Mouse (Mus musculus) CH12.LX (cell line): ENCODE measurements around the gene Htra1. TPM values are rescaled to one million over a fixed set of nuclear protein-coding genes. Genes with fewer than 3 reads are reported as not detected.

Experiments used
- DNase-seq: peaks from one replicate; pipeline ENCODE4 v3.0.0-alpha.2; 2013; ENCODE audit errors: extremely low read depth
- H3K27ac ChIP-seq: 2 replicates; pipeline ENCODE4 v1.5.1; 2012; ENCODE audit warnings: low read depth, mild to moderate bottlenecking, control low read depth, moderate library complexity; ENCODE audit not compliant: insufficient read depth
- H3K27me3 ChIP-seq: replicated peaks from 2 replicates; pipeline ENCODE3; 2012; ENCODE audit warnings: inconsistent platforms
- H3K36me3 ChIP-seq, 2 experiments: replicated peaks in 1 of 2; 2 replicates each; pipeline versions ENCODE3 to v1.6.1; 2012; ENCODE audit warnings: inconsistent platforms in 1 of 2, low read length in 1 of 2, mild to moderate bottlenecking in 1 of 2, mixed read lengths in 1 of 2, moderate library complexity in 1 of 2; ENCODE audit not compliant: control insufficient read depth in 1 of 2, insufficient read depth in 1 of 2
- H3K4me1 ChIP-seq, 2 experiments: 2 replicates each; pipeline ENCODE4 v1.6.1; 2012; ENCODE audit warnings: inconsistent platforms in 1 of 2, moderate library complexity in 1 of 2; ENCODE audit not compliant: insufficient read depth in 2 of 2, control insufficient read depth in 1 of 2
- H3K4me2 ChIP-seq: 2 replicates; pipeline ENCODE4 v1.6.1; 2012; ENCODE audit warnings: low read depth, mild to moderate bottlenecking, control low read depth; ENCODE audit not compliant: poor library complexity, insufficient read depth, severe bottlenecking
- H3K4me3 ChIP-seq, 3 experiments: fragments of 150-350 bp in 1 of 3; sonication (generic) in 1 of 3; replicated peaks in 1 of 3; 2 replicates each; pipeline versions ENCODE3 to v1.5.1; 2011 to 2012; ENCODE audit warnings: low read depth in 2 of 3, low read length in 2 of 3, mild to moderate bottlenecking in 2 of 3, moderate library complexity in 2 of 3, control low read depth in 1 of 3, improper control_type of control experiment in 1 of 3, inconsistent platforms in 1 of 3, mixed read lengths in 1 of 3; ENCODE audit not compliant: poor library complexity in 1 of 3
- H3K79me2 ChIP-seq: replicated peaks from 2 replicates; pipeline ENCODE4 v1.6.1; 2012; ENCODE audit warnings: mild to moderate bottlenecking, moderate library complexity; ENCODE audit not compliant: control insufficient read depth, poor library complexity, insufficient read depth, severe bottlenecking; ENCODE audit errors: extremely low read depth
- H3K9ac ChIP-seq: 2 replicates; pipeline ENCODE4 v1.6.1; 2012; ENCODE audit warnings: low read depth, mild to moderate bottlenecking, control low read depth, moderate library complexity; ENCODE audit not compliant: insufficient read depth
- H3K9me3 ChIP-seq: replicated peaks from 2 replicates; pipeline ENCODE3; 2012; ENCODE audit warnings: low read length, inconsistent platforms, mixed read lengths
- BHLHE40 ChIP-seq: IDR thresholded peaks from 2 replicates; pipeline ENCODE4 v1.6.1; 2011; ENCODE audit warnings: mild to moderate bottlenecking, low read depth, low read length, improper control_type of control experiment
- CHD1 ChIP-seq: IDR thresholded peaks from 2 replicates; pipeline ENCODE4 v1.6.1; 2012; ENCODE audit warnings: low read depth, low read length, improper control_type of control experiment, inconsistent platforms
- CTCF ChIP-seq, 2 experiments: IDR thresholded peaks in 1 of 2; conservative IDR thresholded peaks in 1 of 2; 2 replicates each; pipeline ENCODE4 v1.5.1; 2011 to 2012; ENCODE audit warnings: low read depth in 2 of 2, low read length in 2 of 2, improper control_type of control experiment in 1 of 2, inconsistent platforms in 1 of 2, mild to moderate bottlenecking in 1 of 2, moderate library complexity in 1 of 2
- GABPA ChIP-seq: IDR thresholded peaks from 2 replicates; pipeline ENCODE4 v1.6.1; 2012; ENCODE audit warnings: low read depth, low read length, improper control_type of control experiment, inconsistent platforms; ENCODE audit not compliant: insufficient replicate concordance
- HCFC1 ChIP-seq: IDR thresholded peaks from 2 replicates; pipeline ENCODE4 v1.6.1; 2012; ENCODE audit warnings: low read depth, mild to moderate bottlenecking, inconsistent platforms, low read length, improper control_type of control experiment
- IRF4 ChIP-seq: IDR thresholded peaks from 2 replicates; pipeline ENCODE4 v1.6.1; 2014; ENCODE audit warnings: low read depth, mild to moderate bottlenecking, inconsistent platforms, low read length, improper control_type of control experiment
- JUN ChIP-seq: IDR thresholded peaks from 2 replicates; pipeline ENCODE4 v1.6.1; 2011; ENCODE audit warnings: low read depth, mild to moderate bottlenecking, low read length, improper control_type of control experiment, moderate library complexity; ENCODE audit not compliant: insufficient read depth
- JUND ChIP-seq: conservative IDR thresholded peaks from 2 replicates; pipeline ENCODE4 v1.6.1; 2011; ENCODE audit warnings: low read depth, low read length, improper control_type of control experiment
- KAT2A ChIP-seq: IDR thresholded peaks from 2 replicates; pipeline ENCODE4 v1.6.1; 2012; ENCODE audit warnings: low read length, improper control_type of control experiment, inconsistent platforms; ENCODE audit not compliant: insufficient replicate concordance
- MAX ChIP-seq: IDR thresholded peaks from 2 replicates; pipeline ENCODE4 v1.6.1; 2011; ENCODE audit warnings: low read length, improper control_type of control experiment
- MAZ ChIP-seq: IDR thresholded peaks from 2 replicates; pipeline ENCODE4 v1.6.1; 2012; ENCODE audit warnings: low read depth, mild to moderate bottlenecking, inconsistent platforms, low read length, improper control_type of control experiment, moderate library complexity
- MXI1 ChIP-seq: IDR thresholded peaks from 2 replicates; pipeline ENCODE4 v1.6.1; 2011; ENCODE audit warnings: mild to moderate bottlenecking, low read depth, low read length, improper control_type of control experiment
- NELFE ChIP-seq: IDR thresholded peaks from 2 replicates; pipeline ENCODE4 v1.6.1; 2011; ENCODE audit warnings: low read depth, low read length, improper control_type of control experiment
- PAX5 ChIP-seq: IDR thresholded peaks from 2 replicates; pipeline ENCODE4 v1.6.1; 2012; ENCODE audit warnings: low read length, inconsistent platforms, mixed read lengths
- POLR2A ChIP-seq: IDR thresholded peaks from 2 replicates; pipeline ENCODE4 v1.6.1; 2011; ENCODE audit warnings: low read depth, mild to moderate bottlenecking, improper control_type of control experiment, low read length
- POLR2AphosphoS2 ChIP-seq: IDR thresholded peaks from 2 replicates; pipeline ENCODE4 v1.6.1; 2011; ENCODE audit warnings: low read depth, low read length, improper control_type of control experiment
- RCOR1 ChIP-seq: conservative IDR thresholded peaks from 2 replicates; pipeline ENCODE4 v1.6.1; 2012; ENCODE audit warnings: low read depth, mild to moderate bottlenecking, inconsistent platforms, low read length, improper control_type of control experiment
- SIN3A ChIP-seq: IDR thresholded peaks from 2 replicates; pipeline ENCODE4 v1.6.1; 2012; ENCODE audit warnings: low read length, improper control_type of control experiment, inconsistent platforms
- SMC3 ChIP-seq: IDR thresholded peaks from 2 replicates; pipeline ENCODE4 v1.6.1; 2011; ENCODE audit warnings: low read depth, low read length, improper control_type of control experiment
- TBP ChIP-seq: conservative IDR thresholded peaks from 2 replicates; pipeline ENCODE4 v1.6.1; 2011; ENCODE audit warnings: low read depth, low read length, improper control_type of control experiment
- TCF12 ChIP-seq: IDR thresholded peaks from 2 replicates; pipeline ENCODE4 v1.6.1; 2014; ENCODE audit warnings: low read depth, mild to moderate bottlenecking, inconsistent platforms, low read length, improper control_type of control experiment
- UBTF ChIP-seq: IDR thresholded peaks from 2 replicates; pipeline ENCODE4 v1.6.1; 2012; ENCODE audit warnings: low read depth, mild to moderate bottlenecking, inconsistent platforms, low read length, improper control_type of control experiment, moderate library complexity
- USF1 ChIP-seq: IDR thresholded peaks from 2 replicates; pipeline ENCODE4 v1.6.1; 2014; ENCODE audit warnings: low read depth, mild to moderate bottlenecking, inconsistent platforms, low read length, improper control_type of control experiment
- ZMIZ1 ChIP-seq: IDR thresholded peaks from 2 replicates; pipeline ENCODE4 v1.6.1; 2012; ENCODE audit warnings: low read depth, mild to moderate bottlenecking, inconsistent platforms, low read length, improper control_type of control experiment
- ZNF384 ChIP-seq: IDR thresholded peaks from 2 replicates; pipeline ENCODE4 v1.6.1; 2012; ENCODE audit warnings: low read depth, low read length, improper control_type of control experiment, inconsistent platforms
- dilution Hi-C: fragments of 300-500 bp; cut with MboI; formaldehyde crosslinking; loops from 2 replicates; pipeline ENCODE4 v1.14.3; 2020; ENCODE audit warnings: low sequenced_read_pairs; ENCODE audit not compliant: extremely low pct_unique_long_range_greater_than_20kb, extremely low pct_ligation_motif_present
- in situ Hi-C: fragments of 300-500 bp; cut with MboI; formaldehyde crosslinking; loops from 3 replicates; pipeline ENCODE4 v1.14.3; 2019; ENCODE audit warnings: low sequenced_read_pairs, low pct_ligation_motif_present, low pct_unique_long_range_greater_than_20kb, mixed read lengths
- polyA plus RNA-seq: library from polyadenylated mRNA; unstranded; fragments of >175 nt; gene quantifications from 2 replicates; pipeline ENCODE4 v1.2.1, GENCODE M21; 2012; ENCODE audit warnings: low read depth; ENCODE audit not compliant: insufficient read length
- total RNA-seq, 2 experiments: library from RNA; depleted of rRNA; stranded (reverse); fragments of 300-350 nt in 1 of 2; fragments of >200 nt in 1 of 2; gene quantifications; 2 replicates each; pipeline ENCODE4 v1.2.3; 2012 to 2014

Gene Htra1
- total and polyA plus RNA-seq, 3 experiments: not detected

DNA sequence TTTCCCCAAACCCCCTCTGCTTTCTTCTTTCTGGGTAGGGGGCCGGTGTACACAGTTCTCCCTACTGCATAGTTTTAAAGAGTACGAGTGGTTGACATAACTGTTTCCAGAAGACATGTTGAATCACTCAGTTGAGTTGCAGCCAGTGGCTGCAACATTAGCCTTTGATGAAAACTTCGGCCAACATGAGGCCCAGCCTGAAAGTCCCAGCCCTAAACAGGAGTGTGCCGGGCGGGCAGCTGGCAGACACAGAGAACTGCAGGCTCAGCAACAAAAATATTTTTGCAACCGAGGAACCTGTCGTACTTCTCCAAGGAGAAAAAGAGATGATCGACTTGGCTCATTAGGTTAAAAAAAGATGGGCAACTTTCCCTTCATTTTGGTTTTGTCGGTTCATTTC, 36.9 kb downstream of the Htra1 start:
- H3K27me3 ChIP-seq: peaks cover 99% of the 10 kb centered on the region
- dilution Hi-C loops (no loop called here), in situ Hi-C loops (no loop called here)
- no peaks in the 10 kb centered on the region for H3K36me3 ChIP-seq
- peaks cover 4 to 13% of the 10 kb centered on the region in 2 experiments; a peak in 2 of 4 replicates for H3K4me1 ChIP-seq
- H3K4me3 ChIP-seq: no peak overlapping the region
- H3K79me2 ChIP-seq: no peaks in the 10 kb centered on the region
- no peak overlapping the region for H3K9ac ChIP-seq
- no peak overlapping the region for H3K4me2 ChIP-seq
- TF ChIP-seq SMC3 (no peak), PAX5 (no peak), KAT2A (no peak), RCOR1 (no peak), CTCF (conservative IDR thresholded peaks at IDR 0.05 in 1 of 2, IDR thresholded peaks at IDR 0.05 in 1 of 2; ENCODE audit: low read depth in 2 of 2, low read length in 2 of 2) (no peak), SIN3A (no peak), ZNF384 (no peak), MAX (no peak), UBTF (no peak), JUN (no peak), TCF12 (no peak), POLR2AphosphoS2 (no peak), MAZ (no peak), MXI1 (no peak), ZMIZ1 (no peak), NELFE (no peak)
- H3K27ac ChIP-seq: no peak overlapping the region
- H3K9me3 ChIP-seq: no peaks in the 10 kb centered on the region
- DNase-seq: no peak

GRCm38 (mm10) chr7:130976305-130976935, 40.5 kb downstream of the Htra1 start:
- Histone ChIP-seq H3K4me3 (no peak overlapping the region), H3K27me3 (peaks cover 98% of the 10 kb centered on the region), H3K9me3 (no peaks in the 10 kb centered on the region), H3K9ac (no peak overlapping the region), H3K27ac (no peak overlapping the region), H3K4me2 (no peak overlapping the region), H3K79me2 (no peaks in the 10 kb centered on the region), H3K36me3 (no peaks in the 10 kb centered on the region), H3K4me1 (peaks cover 7 to 15% of the 10 kb centered on the region in 2 experiments; a peak in 3 of 4 replicates)
- in situ Hi-C loops (no loop called here), dilution Hi-C loops (no loop called here)
- DNase-seq: no peak
- TF ChIP-seq CHD1 (no peak), TBP (no peak), JUN (no peak), GABPA (no peak), JUND (no peak), MXI1 (no peak), POLR2AphosphoS2 (no peak), RCOR1 (no peak), BHLHE40 (no peak), SIN3A (no peak), KAT2A (no peak), HCFC1 (no peak), USF1 (no peak), ZNF384 (no peak), IRF4 (no peak), ZMIZ1 (no peak), POLR2A (no peak), MAX (no peak)
